Mouse (Mus musculus) lung, adult 2 months (tissue): ENCODE data around the gene Sdsl.

ENCODE experiments used
- CTCF ChIP-seq: fragments of 200-500 bp; IDR thresholded peaks from 2 replicates; pipeline ENCODE4 v1.5.1; 2011; ENCODE audit warnings: mild to moderate bottlenecking, low read length, control low read depth; ENCODE audit not compliant: insufficient read depth
- POLR2A ChIP-seq: fragments of 200-500 bp; IDR thresholded peaks from 2 replicates; pipeline ENCODE4 v1.6.1; 2011; ENCODE audit warnings: low read depth, mild to moderate bottlenecking, control low read depth, low read length, borderline replicate concordance; ENCODE audit errors: extremely low read depth

DNA sequence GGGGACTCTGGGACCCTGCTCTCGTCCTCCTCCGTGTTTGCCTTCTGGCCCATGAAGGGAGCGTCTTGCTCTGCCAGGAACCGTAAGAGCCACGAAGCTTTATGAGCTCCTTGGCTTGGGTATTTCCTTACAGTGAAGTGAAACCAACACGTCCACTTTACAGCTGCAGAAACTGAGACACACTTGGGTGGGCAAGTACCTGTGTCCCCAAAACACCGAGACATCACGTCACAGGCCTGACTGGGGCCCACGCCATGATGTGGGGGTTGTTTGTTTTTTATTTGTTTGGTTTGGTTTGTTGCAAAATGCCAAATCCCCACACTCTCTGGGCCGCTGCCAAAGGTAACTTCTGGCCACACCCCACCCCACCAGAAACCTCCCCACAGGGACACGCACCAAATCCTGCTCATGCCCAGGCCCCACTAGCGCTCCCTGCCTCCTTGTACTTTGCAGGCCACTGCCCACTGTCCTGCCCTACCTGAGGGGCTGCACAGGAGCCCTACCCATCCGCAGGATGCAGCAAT, 23.2 kb upstream of the Sdsl start:
- TF ChIP-seq CTCF (no peak), POLR2A (no peak)
